Mouse (Mus musculus) olfactory bulb, adult 2 months (tissue): ENCODE results near the gene Xkr7. TPM values are rescaled to one million over a fixed set of nuclear protein-coding genes. Genes with fewer than 3 reads are reported as not detected.

ENCODE experiments used
- H3K27ac ChIP-seq: fragments of 200-500 bp; 2 replicates; pipeline ENCODE4 v1.5.1; 2012; ENCODE audit warnings: low read depth, low read length; ENCODE audit not compliant: insufficient read depth
- H3K4me1 ChIP-seq: fragments of 200-500 bp; 2 replicates; pipeline ENCODE4 v1.6.1; 2012; ENCODE audit warnings: low read length; ENCODE audit not compliant: control insufficient read depth, insufficient read depth
- H3K4me3 ChIP-seq: fragments of 200-500 bp; 2 replicates; pipeline ENCODE4 v1.5.1; 2012; ENCODE audit warnings: mild to moderate bottlenecking, low read depth, low read length, moderate library complexity; ENCODE audit not compliant: insufficient read depth
- CTCF ChIP-seq: fragments of 200-500 bp; IDR thresholded peaks from 2 replicates; pipeline ENCODE4 v1.5.1; 2012; ENCODE audit warnings: low read depth, mild to moderate bottlenecking, low read length, moderate library complexity; ENCODE audit not compliant: insufficient read depth
- POLR2A ChIP-seq: fragments of 200-500 bp; IDR thresholded peaks from 2 replicates; pipeline ENCODE4 v1.6.1; 2012; ENCODE audit warnings: mild to moderate bottlenecking, low read depth, low read length, moderate library complexity; ENCODE audit not compliant: insufficient read depth
- WGBS: fragments of 180-500 bp; shearing (Covaris S2); methylation state at CpG from one replicate; pipeline ENCODE4 v1.1.7; 2018; 5-methylcytosine and 5-hydroxymethylcytosine counted together
- polyA plus RNA-seq: library from polyadenylated mRNA; stranded (reverse); fragments of >200 nt; gene quantifications from 2 replicates; pipeline ENCODE4 v1.2.4, GENCODE M21; 2012; ENCODE audit warnings: low replicate concordance; ENCODE audit not compliant: missing spikeins, insufficient read depth, insufficient read length

Xkr7 gene
- polyA plus RNA-seq, 1 experiment: not detected

DNA sequence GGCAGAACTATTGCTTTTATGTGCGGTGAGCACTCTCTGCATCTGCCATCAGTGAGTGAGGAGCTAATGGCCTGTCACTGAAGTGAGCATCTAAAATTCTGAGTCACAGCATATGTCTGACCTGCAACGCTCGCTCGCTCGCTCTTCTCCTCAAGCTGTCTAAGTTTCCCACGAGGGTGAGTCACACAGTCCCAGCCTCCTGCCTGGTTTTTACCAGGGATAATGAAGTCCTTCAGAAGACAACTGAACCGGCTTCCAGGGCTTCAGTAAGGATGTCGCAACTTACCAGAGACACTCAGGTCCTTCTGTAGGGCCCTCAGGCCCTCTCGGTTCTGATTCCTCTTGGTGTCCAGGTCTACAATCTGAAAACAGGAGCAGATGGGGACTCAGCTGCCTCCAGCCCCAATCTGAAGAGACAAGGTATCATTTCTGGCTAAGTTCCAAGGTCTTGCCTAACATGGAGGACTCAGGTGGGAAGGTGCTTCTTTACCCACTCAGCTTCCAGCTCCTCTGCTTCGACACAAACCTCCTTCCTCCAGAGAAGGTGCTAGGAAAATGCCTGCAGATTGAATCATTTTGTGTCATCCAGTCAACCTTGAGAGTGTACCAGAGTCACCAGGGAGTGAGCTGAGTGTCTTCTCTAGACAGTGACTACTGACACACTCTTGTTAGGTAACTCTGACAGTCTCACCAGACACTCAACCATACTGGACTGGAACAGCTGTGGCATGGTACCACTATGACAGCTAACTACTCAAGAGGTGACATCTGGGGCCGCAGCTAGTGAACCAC lies 17.7 kb upstream of the Xkr7 start:
- no peak overlapping the region for H3K27ac ChIP-seq

DNA sequence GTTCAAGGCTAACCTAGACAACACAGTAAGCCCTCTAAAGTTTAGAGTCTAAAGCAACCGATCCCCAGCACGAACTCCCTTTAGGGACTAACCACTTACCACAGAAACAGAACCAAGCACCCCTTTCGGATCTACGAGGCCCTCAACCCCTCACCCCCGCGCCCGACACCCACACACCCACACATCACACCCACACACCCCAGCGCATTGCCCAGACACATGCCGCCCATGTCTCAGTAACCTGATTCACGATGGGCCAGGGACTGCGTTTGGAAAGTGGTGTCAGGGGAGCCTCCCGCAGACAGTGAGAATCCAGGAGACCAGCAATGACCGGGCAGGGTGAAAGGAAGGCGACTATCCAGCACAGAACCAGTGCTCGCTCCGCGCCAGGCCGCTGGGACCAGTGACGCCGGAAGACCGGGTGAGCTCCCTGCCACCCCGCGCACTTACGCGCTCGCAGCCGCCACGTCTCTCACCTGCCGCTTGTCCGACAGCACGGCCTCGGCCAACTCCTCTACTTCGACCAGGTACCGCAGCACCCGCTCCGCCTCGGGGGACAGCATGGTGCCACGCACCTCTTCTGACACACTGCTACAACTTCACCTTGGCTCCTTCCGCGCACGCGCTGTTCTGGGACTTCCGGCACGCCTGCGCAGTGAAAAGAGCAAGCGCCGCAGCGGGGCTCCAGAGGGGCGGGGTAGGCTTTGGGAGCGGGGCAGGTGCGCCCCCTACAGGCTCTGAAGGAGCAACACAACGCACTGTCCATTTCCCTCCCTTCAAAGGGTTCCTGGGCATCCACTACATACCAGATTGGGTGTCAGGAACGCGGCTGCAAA lies 16.7 kb upstream of the Xkr7 start, which contains the start of gene Pdrg1:
Pdrg1 (minus strand) TSS at position 670 of the 836 bp plus-strand sequence.
- peak; percentile 81 for TF ChIP-seq CTCF
- peak; percentile 74 for TF ChIP-seq POLR2A
- Histone ChIP-seq H3K4me3 (peak within 1 kb of the TSS; percentile 78), H3K27ac (no peak within 1 kb of the TSS), H3K4me1 (peaks cover 8% of the 10 kb centered on the region)
- 1% methylated on average over 54 of the region's 54 CpGs for WGBS

More for the DNA sequence above, 17.7 kb upstream of the Xkr7 start:
- no peak overlapping the region for H3K4me3 ChIP-seq
- H3K4me1 ChIP-seq: peaks cover 8% of the 10 kb centered on the region
- TF ChIP-seq POLR2A (no peak), CTCF (no peak)
- 65% methylated on average over 11 of the region's 11 CpGs for WGBS

DNA sequence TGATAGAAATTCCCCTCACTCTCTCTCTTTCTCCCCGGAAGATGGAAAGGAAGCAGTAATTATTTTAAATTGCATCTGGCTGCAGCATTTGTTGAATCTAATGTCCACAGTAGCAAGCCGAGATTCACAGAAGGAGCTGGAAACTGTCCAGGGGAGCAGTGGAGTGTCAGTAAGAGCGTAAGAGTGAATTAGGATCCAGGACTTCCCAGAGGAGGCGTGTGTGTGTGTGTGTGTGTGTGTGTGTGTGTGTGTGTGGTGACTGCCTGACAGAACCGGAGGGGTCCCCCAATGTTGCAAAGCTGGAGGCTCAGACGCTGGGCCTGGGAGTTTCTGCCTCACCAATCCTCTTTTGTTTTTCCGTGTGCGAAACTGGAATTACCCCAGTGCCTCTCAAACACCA lies 15.8 kb upstream of the Xkr7 start:
- TF ChIP-seq POLR2A (no peak), CTCF (no peak)
- no peak overlapping the region for H3K4me3 ChIP-seq
- H3K27ac ChIP-seq: no peak overlapping the region
- 12% methylated on average over 8 of the region's 8 CpGs for WGBS
- H3K4me1 ChIP-seq: peaks cover 8% of the 10 kb centered on the region

DNA sequence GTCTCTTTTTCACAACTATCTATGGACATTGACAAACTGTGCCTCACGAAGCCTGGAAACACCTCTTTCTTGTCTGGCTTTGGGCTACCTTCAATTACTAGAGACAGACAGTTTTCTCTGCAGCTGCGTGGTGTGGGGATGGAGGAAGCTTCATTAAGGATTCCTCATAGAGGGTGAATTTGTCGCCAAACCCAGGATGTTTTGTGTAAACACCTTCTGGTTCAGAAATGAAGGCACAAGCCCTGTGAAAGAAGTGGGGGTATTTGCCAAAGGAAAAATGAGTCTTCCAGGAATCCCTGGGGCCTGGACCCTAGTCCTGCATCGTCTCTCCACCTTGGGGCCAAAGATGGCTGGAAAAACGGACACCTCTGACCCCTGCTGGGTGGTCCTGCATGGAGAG lies 14.9 kb upstream of the Xkr7 start:
- no peak for TF ChIP-seq POLR2A
- no peak for TF ChIP-seq CTCF
- WGBS: 47% methylated on average over 5 of the region's 5 CpGs
- H3K4me3 ChIP-seq: no peak overlapping the region
- H3K27ac ChIP-seq: no peak overlapping the region
- peaks cover 8% of the 10 kb centered on the region for H3K4me1 ChIP-seq

DNA sequence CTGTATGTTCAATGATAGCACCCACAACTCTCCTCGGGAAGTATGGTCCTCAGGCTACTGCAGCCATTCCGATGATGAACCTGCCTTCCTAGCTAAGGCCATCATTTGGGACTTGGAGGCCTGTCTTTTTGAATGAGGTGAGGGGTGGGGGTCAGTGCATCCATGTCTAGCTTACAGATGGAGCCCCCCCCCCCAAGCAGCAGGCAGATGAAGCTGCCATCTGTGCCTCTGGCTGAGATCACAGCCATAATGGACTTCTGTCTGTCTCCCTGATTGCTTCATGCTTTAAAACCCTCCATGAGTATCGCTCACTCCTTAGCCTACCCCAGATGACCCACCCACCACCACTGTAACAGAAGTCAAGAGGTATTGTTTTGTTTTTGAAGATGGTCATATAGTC lies 12.3 kb upstream of the Xkr7 start:
- no peaks in the 10 kb centered on the region for H3K4me1 ChIP-seq
- H3K27ac ChIP-seq: no peak overlapping the region
- H3K4me3 ChIP-seq: no peak overlapping the region
- TF ChIP-seq POLR2A (no peak), CTCF (no peak)
- WGBS: 87% methylated on average over 3 of the region's 3 CpGs

DNA sequence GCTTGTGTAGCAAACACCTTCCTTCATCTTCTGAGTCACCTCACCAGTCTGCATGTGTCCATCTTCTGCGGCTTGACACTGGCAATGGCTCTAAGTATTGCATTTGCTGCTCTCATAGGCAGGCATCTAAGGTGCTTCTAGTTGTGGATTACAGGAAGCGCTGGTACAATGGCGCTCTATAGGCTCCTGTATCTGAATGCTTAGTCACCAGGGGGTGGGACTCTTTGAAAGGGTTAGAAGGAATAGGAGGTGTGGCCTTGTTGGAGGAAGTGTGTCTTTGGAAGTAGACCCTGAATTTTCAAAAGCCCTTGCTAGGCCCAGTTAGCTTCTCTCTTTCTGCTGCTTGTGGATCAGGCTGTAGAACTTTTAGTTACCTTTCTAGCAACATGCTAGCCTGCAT lies 10.5 kb upstream of the Xkr7 start:
- no peaks in the 10 kb centered on the region for H3K4me1 ChIP-seq
- WGBS: 82% methylated on average over 3 of the region's 3 CpGs
- no peak overlapping the region for H3K4me3 ChIP-seq
- no peak for TF ChIP-seq CTCF
- no peak overlapping the region for H3K27ac ChIP-seq

DNA sequence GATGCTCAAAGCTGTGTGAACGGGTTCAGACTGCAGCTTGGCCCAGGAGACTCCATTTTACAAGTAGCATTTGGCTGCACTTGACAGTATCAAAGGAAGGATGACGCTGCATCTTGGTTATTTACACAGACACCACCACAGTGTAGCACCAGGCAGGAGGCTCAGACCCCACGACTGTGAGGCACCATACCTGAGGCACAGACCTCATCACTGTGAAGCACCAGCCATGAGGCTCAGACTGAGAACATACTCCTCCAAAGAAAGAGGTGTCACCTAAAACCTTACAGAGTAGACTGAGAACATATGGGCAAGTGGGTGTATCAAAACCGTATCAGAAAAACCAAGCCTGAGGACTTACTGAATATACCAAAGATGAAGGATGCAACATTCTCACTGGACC lies 8.8 kb upstream of the Xkr7 start:
- Histone ChIP-seq H3K4me1 (no peaks in the 10 kb centered on the region), H3K27ac (no peak overlapping the region), H3K4me3 (no peak overlapping the region)
- WGBS: 62% methylated on average over 4 of the region's 4 CpGs
- TF ChIP-seq POLR2A (no peak), CTCF (no peak)

DNA sequence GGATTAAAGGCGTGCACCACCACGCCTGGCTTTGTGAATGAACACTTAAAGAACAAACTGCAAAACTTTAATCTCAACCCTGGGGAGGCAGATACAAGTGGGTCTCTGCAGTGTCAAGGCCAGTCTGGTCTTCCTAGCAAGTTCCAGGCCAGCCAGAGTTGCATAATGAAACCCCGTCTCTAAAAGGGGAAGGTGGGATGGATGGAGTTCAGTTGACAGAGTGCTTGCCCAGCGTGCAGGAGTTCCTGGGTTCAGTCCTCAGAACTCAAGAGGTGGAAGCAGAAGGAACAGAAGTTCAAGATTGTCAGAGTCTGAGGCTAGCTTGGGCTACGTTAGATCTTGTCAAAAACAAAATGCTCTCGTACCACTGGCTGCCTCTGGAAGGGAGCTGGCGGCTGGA lies 5.6 kb upstream of the Xkr7 start:
- Histone ChIP-seq H3K4me1 (peaks cover 2% of the 10 kb centered on the region; the same call in 1 of the 2 replicates), H3K4me3 (no peak overlapping the region), H3K27ac (no peak overlapping the region)
- 87% methylated on average over 7 of the region's 7 CpGs for WGBS
- TF ChIP-seq POLR2A: no peak
- no peak for TF ChIP-seq CTCF

DNA sequence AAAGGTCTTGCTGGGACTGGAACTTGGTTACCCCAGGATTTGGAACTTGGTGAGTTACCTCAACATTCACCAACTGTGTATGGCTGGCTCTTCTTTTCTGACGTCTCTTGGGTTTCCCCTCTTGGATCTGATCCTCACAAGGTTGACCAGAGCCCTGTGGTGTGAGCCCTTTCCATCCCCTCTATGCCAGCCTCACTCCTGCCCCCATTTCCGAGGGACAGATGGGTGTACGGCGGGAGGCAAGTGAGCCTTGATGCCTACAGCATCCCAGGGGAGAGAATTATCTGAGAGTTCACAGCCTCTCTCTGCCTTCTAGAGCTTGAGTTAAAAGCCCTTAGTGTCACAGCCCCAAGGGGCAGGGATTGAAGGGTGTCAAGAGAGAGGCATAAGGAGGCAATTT lies 4.2 kb upstream of the Xkr7 start:
- Histone ChIP-seq H3K27ac (no peak overlapping the region), H3K4me1 (peaks cover 11% of the 10 kb centered on the region; the same call in 1 of the 2 replicates), H3K4me3 (no peak overlapping the region)
- TF ChIP-seq POLR2A (no peak), CTCF (no peak)
- 85% methylated on average over 4 of the region's 4 CpGs for WGBS
